Mouse (Mus musculus): ENCODE measurements around the gene Wt1. TPM values are rescaled to one million over a fixed set of nuclear protein-coding genes. Genes with fewer than 3 reads are reported as not detected.

Gene Wt1
- 0.49 and 0.82 TPM in 2 replicates for polyA plus RNA-seq (2016; fragmentation: Nextera tagmentation; extraction: Ambion mirVana)

GRCm38 (mm10) chr2:105126279-105126678, at the start of gene Wt1:
TSS of gene Wt1 (plus strand) at chr2:105126529.
- under 1% methylated on average over 24 of the region's 25 CpGs for WGBS
- Histone ChIP-seq H3K9me3 (no peaks in the 10 kb centered on the region), H3K27me3 (peaks cover 98% of the 10 kb centered on the region), H3K9ac (replicated peaks) (peak within 1 kb of the TSS; percentile 47), H3K36me3 (no peaks in the 10 kb centered on the region), H3K27ac (no peak within 1 kb of the TSS), H3K4me2 (peak within 1 kb of the TSS; percentile 53), H3K4me3 (replicated peaks) (peak within 1 kb of the TSS; percentile 35), H3K4me1 (replicated peaks) (peaks cover 26% of the 10 kb centered on the region)
- peak; percentile 53 for ATAC-seq (ENCODE audit: insufficient number of reproducible peaks, insufficient read depth, low FRiP score, low TSS enrichment, low read depth)

- Histone ChIP-seq H3K4me1 (replicated peaks) (peaks cover 12% of the 10 kb centered on the region; the same call in 1 of the 2 replicates), H3K4me3 (replicated peaks) (no peak overlapping the region), H3K9me3 (no peaks in the 10 kb centered on the region), H3K4me2 (no peak overlapping the region), H3K27me3 (peaks cover 6% of the 10 kb centered on the region; the same call in 1 of the 2 replicates), H3K36me3 (no peaks in the 10 kb centered on the region), H3K9ac (replicated peaks) (no peak overlapping the region), H3K27ac (no peak overlapping the region)
- WGBS: 74% methylated on average over 7 of the region's 7 CpGs
- no peak for ATAC-seq (ENCODE audit: insufficient number of reproducible peaks, insufficient read depth, low FRiP score, low TSS enrichment, low read depth)
These were observed 49.2 kb upstream of the Wt1 start for GRCm38 (mm10) chr2:105077151-105077550.

- H3K9ac ChIP-seq (replicated peaks): no peak overlapping the region
- H3K4me3 ChIP-seq (replicated peaks): no peak overlapping the region
- WGBS: 34% methylated on average over 9 of the region's 9 CpGs
- no peak for ATAC-seq (ENCODE audit: insufficient number of reproducible peaks, insufficient read depth, low FRiP score, low TSS enrichment, low read depth)
- H3K9me3 ChIP-seq: no peaks in the 10 kb centered on the region
- no peak overlapping the region for H3K27ac ChIP-seq
- H3K27me3 ChIP-seq: peaks cover 6% of the 10 kb centered on the region; the same call in 1 of the 2 replicates
- 0 out of 2 replicates have a peak, but pooled peaks cover 2% of the 10 kb centered on the region for H3K4me1 ChIP-seq (replicated peaks)
- no peak overlapping the region for H3K4me2 ChIP-seq
- no peaks in the 10 kb centered on the region for H3K36me3 ChIP-seq
These were observed 44.0 kb upstream of the Wt1 start for GRCm38 (mm10) chr2:105082256-105082790.

GRCm38 (mm10) chr2:105084035-105084434, 42.3 kb upstream of the Wt1 start:
- Histone ChIP-seq H3K27ac (no peak overlapping the region), H3K9me3 (no peaks in the 10 kb centered on the region), H3K36me3 (no peaks in the 10 kb centered on the region), H3K4me3 (replicated peaks) (no peak overlapping the region), H3K4me1 (replicated peaks) (peaks cover 4% of the 10 kb centered on the region), H3K4me2 (no peak overlapping the region), H3K27me3 (peaks cover 6% of the 10 kb centered on the region; the same call in 1 of the 2 replicates), H3K9ac (replicated peaks) (no peak overlapping the region)
- ATAC-seq (ENCODE audit: insufficient number of reproducible peaks, insufficient read depth, low FRiP score, low TSS enrichment, low read depth): no peak
- 83% methylated on average over 4 of the region's 4 CpGs for WGBS

- H3K9me3 ChIP-seq: no peaks in the 10 kb centered on the region
- no peak overlapping the region for H3K4me2 ChIP-seq
- no peaks in the 10 kb centered on the region for H3K36me3 ChIP-seq
- WGBS: 88% methylated on average over 3 of the region's 3 CpGs
- H3K4me1 ChIP-seq (replicated peaks): peaks cover 17% of the 10 kb centered on the region
- H3K27ac ChIP-seq: no peak overlapping the region
- H3K27me3 ChIP-seq: 0 out of 2 replicates have a peak, but pooled peaks cover 2% of the 10 kb centered on the region
- no peak for ATAC-seq (ENCODE audit: insufficient number of reproducible peaks, insufficient read depth, low FRiP score, low TSS enrichment, low read depth)
- no peak overlapping the region for H3K4me3 ChIP-seq (replicated peaks)
- no peak overlapping the region for H3K9ac ChIP-seq (replicated peaks)
These were observed 40.2 kb upstream of the Wt1 start for GRCm38 (mm10) chr2:105086081-105086480.

GRCm38 (mm10) chr2:105088005-105088404, 38.3 kb upstream of the Wt1 start:
- H3K9me3 ChIP-seq: no peaks in the 10 kb centered on the region
- peaks cover 17% of the 10 kb centered on the region for H3K4me1 ChIP-seq (replicated peaks)
- no peaks in the 10 kb centered on the region for H3K36me3 ChIP-seq
- ATAC-seq (ENCODE audit: insufficient number of reproducible peaks, insufficient read depth, low FRiP score, low TSS enrichment, low read depth): no peak
- no peaks in the 10 kb centered on the region for H3K27me3 ChIP-seq
- no peak overlapping the region for H3K4me3 ChIP-seq (replicated peaks)
- no peak overlapping the region for H3K4me2 ChIP-seq
- 77% methylated on average over 3 of the region's 3 CpGs for WGBS
- H3K27ac ChIP-seq: no peak overlapping the region
- no peak overlapping the region for H3K9ac ChIP-seq (replicated peaks)

GRCm38 (mm10) chr2:105089083-105089482, 37.2 kb upstream of the Wt1 start:
- 36% methylated on average over 4 of the region's 4 CpGs for WGBS
- no peaks in the 10 kb centered on the region for H3K36me3 ChIP-seq
- peaks cover 17% of the 10 kb centered on the region for H3K4me1 ChIP-seq (replicated peaks)
- no peak for ATAC-seq (ENCODE audit: insufficient number of reproducible peaks, insufficient read depth, low FRiP score, low TSS enrichment, low read depth)
- H3K9ac ChIP-seq (replicated peaks): no peak overlapping the region
- H3K27me3 ChIP-seq: no peaks in the 10 kb centered on the region
- H3K9me3 ChIP-seq: no peaks in the 10 kb centered on the region
- peak overlapping the region; percentile 62 for H3K27ac ChIP-seq
- H3K4me2 ChIP-seq: no peak overlapping the region; the same call in 1 of the 2 replicates
- no peak overlapping the region for H3K4me3 ChIP-seq (replicated peaks)

- Histone ChIP-seq H3K4me3 (replicated peaks) (no peak overlapping the region), H3K36me3 (no peaks in the 10 kb centered on the region), H3K9me3 (no peaks in the 10 kb centered on the region), H3K4me1 (replicated peaks) (peaks cover 17% of the 10 kb centered on the region), H3K27ac (peak overlapping the region; percentile 62; the same call in 1 of the 2 replicates), H3K27me3 (no peaks in the 10 kb centered on the region), H3K9ac (replicated peaks) (no peak overlapping the region), H3K4me2 (no peak overlapping the region)
- peak; percentile 66; the same call in 1 of the 2 replicates for ATAC-seq (ENCODE audit: insufficient number of reproducible peaks, insufficient read depth, low FRiP score, low TSS enrichment, low read depth)
- WGBS: 36% methylated on average over 7 of the region's 7 CpGs
These were observed 36.5 kb upstream of the Wt1 start for GRCm38 (mm10) chr2:105089581-105090508.

GRCm38 (mm10) chr2:105090991-105091390, 35.3 kb upstream of the Wt1 start:
- WGBS: 73% methylated on average over 5 of the region's 5 CpGs
- H3K27me3 ChIP-seq: no peaks in the 10 kb centered on the region
- peaks cover 17% of the 10 kb centered on the region for H3K4me1 ChIP-seq (replicated peaks)
- no peak overlapping the region for H3K9ac ChIP-seq (replicated peaks)
- H3K9me3 ChIP-seq: no peaks in the 10 kb centered on the region
- H3K27ac ChIP-seq: no peak overlapping the region
- H3K4me3 ChIP-seq (replicated peaks): no peak overlapping the region
- no peak for ATAC-seq (ENCODE audit: insufficient number of reproducible peaks, insufficient read depth, low FRiP score, low TSS enrichment, low read depth)
- H3K4me2 ChIP-seq: no peak overlapping the region
- H3K36me3 ChIP-seq: no peaks in the 10 kb centered on the region

GRCm38 (mm10) chr2:105091718-105092117, 34.6 kb upstream of the Wt1 start, which contains the start of gene Gm11060:
TSS of gene Gm11060 (plus strand) at chr2:105092018.
- Histone ChIP-seq H3K27ac (no peak within 1 kb of the TSS), H3K9me3 (no peaks in the 10 kb centered on the region), H3K4me2 (no peak within 1 kb of the TSS), H3K9ac (replicated peaks) (no peak within 1 kb of the TSS), H3K27me3 (no peaks in the 10 kb centered on the region), H3K4me1 (replicated peaks) (peaks cover 17% of the 10 kb centered on the region), H3K36me3 (no peaks in the 10 kb centered on the region), H3K4me3 (replicated peaks) (no peak within 1 kb of the TSS)
- no peak for ATAC-seq (ENCODE audit: insufficient number of reproducible peaks, insufficient read depth, low FRiP score, low TSS enrichment, low read depth)
- 78% methylated on average over 2 of the region's 2 CpGs for WGBS

- no peaks in the 10 kb centered on the region for H3K4me1 ChIP-seq (replicated peaks)
- no peaks in the 10 kb centered on the region for H3K36me3 ChIP-seq
- H3K9ac ChIP-seq (replicated peaks): no peak overlapping the region
- no peaks in the 10 kb centered on the region for H3K9me3 ChIP-seq
- H3K27me3 ChIP-seq: 0 out of 2 replicates have a peak, but pooled peaks cover 3% of the 10 kb centered on the region
- no peak overlapping the region for H3K27ac ChIP-seq
- no peak for ATAC-seq (ENCODE audit: insufficient number of reproducible peaks, insufficient read depth, low FRiP score, low TSS enrichment, low read depth)
- no peak overlapping the region for H3K4me3 ChIP-seq (replicated peaks)
- H3K4me2 ChIP-seq: no peak overlapping the region
- 82% methylated on average over 22 of the region's 22 CpGs for WGBS
These were observed 28.9 kb upstream of the Wt1 start for GRCm38 (mm10) chr2:105097294-105097953.
